Mouse (Mus musculus): ENCODE data around the gene Lonrf2. TPM values are rescaled to one million over a fixed set of nuclear protein-coding genes. Genes with fewer than 3 reads are reported as not detected.
A peak's percentile ranks its signal among the peaks of the same experiment; 100 is the strongest.

Lonrf2 gene
- polyA plus RNA-seq, 1 experiment, result 73.3 TPM

DNA sequence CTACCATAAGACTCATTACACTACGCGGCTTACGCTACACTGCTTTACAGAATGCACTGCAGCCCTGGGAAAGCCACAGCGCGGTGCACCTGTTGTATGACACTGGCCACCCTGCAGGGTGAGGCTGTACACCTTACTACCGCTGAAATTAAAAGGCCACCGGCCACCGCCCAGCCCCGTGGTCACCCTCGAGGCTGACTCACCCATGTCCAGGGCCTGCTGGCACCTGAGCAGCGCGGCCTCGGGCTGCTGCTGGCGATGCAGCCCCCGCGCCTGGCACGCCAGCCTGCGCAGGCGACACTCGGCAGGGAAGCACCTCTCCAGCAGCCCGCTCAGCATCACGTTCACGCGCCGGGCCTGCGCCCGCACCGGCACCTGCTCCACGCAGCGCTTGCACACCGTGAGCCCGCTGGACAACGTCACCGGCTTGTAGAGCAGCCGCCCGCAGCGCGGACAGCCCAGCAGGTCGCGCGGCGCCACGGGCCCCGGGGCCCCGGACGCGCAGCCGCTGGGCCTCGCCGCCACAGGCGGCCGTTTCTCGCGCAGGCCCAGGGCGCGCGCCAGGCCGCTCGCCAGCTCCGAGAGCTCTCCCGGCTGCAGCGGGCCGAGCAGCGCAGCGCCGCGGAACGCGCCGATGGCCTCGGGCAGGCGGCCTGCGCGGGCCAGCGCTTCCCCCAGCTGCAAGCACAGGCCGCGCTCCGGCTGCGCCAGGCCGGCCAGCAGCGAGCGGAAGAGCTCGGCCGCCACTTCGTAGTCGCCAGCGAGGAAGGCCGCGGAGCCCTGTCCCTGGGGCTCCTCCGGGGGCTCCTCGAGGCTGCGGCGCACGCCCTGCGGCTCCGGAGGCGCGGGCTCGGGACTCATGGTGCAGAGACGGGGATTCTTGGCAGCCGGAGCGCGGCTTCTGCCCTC is 689 bp downstream of the Lonrf2 start:
- TF ChIP-seq CTCF (IDR thresholded peaks at IDR 0.05; ENCODE audit: borderline replicate concordance, extremely low read depth, insufficient read depth, insufficient read length) (no peak), POLR2A (IDR thresholded peaks at IDR 0.05; ENCODE audit: borderline replicate concordance, extremely low read depth, insufficient read depth, insufficient read length, poor library complexity, severe bottlenecking) (no peak)
- peak; percentile 66 for DNase-seq (ENCODE audit: low read depth)

- TF ChIP-seq POLR2A (IDR thresholded peaks at IDR 0.05; ENCODE audit: borderline replicate concordance, extremely low read depth, insufficient read depth, insufficient read length, poor library complexity, severe bottlenecking) (no peak), CTCF (IDR thresholded peaks at IDR 0.05; ENCODE audit: borderline replicate concordance, extremely low read depth, insufficient read depth, insufficient read length) (peak; percentile 56; the same call in 1 of the 2 replicates)
- peak; percentile 74 for DNase-seq (ENCODE audit: low read depth)
Measured at GRCm38 (mm10) chr1:38834899-38835298, 1.6 kb downstream of the Lonrf2 start.

GRCm38 (mm10) chr1:38824926-38825325 is 11.6 kb downstream of the Lonrf2 start:
- TF ChIP-seq CTCF (IDR thresholded peaks at IDR 0.05; ENCODE audit: borderline replicate concordance, extremely low read depth, insufficient read depth, insufficient read length) (no peak), POLR2A (IDR thresholded peaks at IDR 0.05; ENCODE audit: borderline replicate concordance, extremely low read depth, insufficient read depth, insufficient read length, poor library complexity, severe bottlenecking) (no peak)
- DNase-seq (ENCODE audit: low read depth), result peak; percentile 31

DNA sequence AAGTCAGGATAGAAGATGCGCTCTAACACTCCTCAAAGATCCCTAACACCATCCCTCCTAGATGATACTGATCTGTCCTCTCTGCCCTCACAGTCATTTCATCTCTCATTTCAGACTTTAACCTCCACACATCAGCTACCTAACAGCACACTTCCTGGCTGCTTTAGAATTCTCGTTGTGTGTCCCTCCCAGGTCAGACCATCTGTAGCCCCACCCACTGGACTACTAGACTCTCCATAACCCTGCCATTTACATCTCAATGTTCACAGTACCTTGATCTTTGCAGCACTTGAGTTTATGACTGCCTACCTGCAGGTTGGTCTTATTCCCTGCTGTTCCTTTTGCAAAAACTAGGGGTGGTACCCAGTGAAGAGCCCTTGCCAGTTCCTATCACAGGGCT is 12.7 kb downstream of the Lonrf2 start:
- TF ChIP-seq POLR2A (IDR thresholded peaks at IDR 0.05; ENCODE audit: borderline replicate concordance, extremely low read depth, insufficient read depth, insufficient read length, poor library complexity, severe bottlenecking) (no peak), CTCF (IDR thresholded peaks at IDR 0.05; ENCODE audit: borderline replicate concordance, extremely low read depth, insufficient read depth, insufficient read length) (no peak)
- DNase-seq (ENCODE audit: low read depth), result no peak

DNA sequence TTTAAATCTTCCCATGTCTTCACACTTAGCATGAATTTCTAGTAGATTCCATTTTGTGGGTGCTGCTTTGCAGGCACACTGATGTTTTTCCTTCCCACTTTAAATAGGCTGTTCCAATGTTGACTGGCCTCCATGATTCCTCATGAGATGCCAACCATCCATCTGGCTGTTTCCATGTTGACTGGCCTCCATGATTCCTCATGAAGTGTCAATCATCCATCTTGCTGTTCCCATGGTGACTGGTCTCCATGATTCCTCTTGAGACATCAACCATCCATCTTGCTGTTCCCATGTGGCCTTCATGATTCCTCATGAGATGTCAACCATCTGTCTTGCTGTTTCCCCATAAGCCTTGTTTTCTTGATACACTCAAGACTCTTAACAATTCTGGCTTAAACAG is 16.8 kb downstream of the Lonrf2 start:
- DNase-seq (ENCODE audit: low read depth), result no peak
- TF ChIP-seq CTCF (IDR thresholded peaks at IDR 0.05; ENCODE audit: borderline replicate concordance, extremely low read depth, insufficient read depth, insufficient read length), result no peak
- no peak for TF ChIP-seq POLR2A (IDR thresholded peaks at IDR 0.05; ENCODE audit: borderline replicate concordance, extremely low read depth, insufficient read depth, insufficient read length, poor library complexity, severe bottlenecking)

GRCm38 (mm10) chr1:38817671-38818070 is 18.8 kb downstream of the Lonrf2 start:
- TF ChIP-seq CTCF (IDR thresholded peaks at IDR 0.05; ENCODE audit: borderline replicate concordance, extremely low read depth, insufficient read depth, insufficient read length) (no peak), POLR2A (IDR thresholded peaks at IDR 0.05; ENCODE audit: borderline replicate concordance, extremely low read depth, insufficient read depth, insufficient read length, poor library complexity, severe bottlenecking) (no peak)
- peak; percentile 12 for DNase-seq (ENCODE audit: low read depth)

- no peak for TF ChIP-seq POLR2A (IDR thresholded peaks at IDR 0.05; ENCODE audit: borderline replicate concordance, extremely low read depth, insufficient read depth, insufficient read length, poor library complexity, severe bottlenecking)
- DNase-seq (ENCODE audit: low read depth), result no peak
Measured at GRCm38 (mm10) chr1:38817268-38817667, 19.2 kb downstream of the Lonrf2 start.

GRCm38 (mm10) chr1:38816306-38816705 is 20.2 kb downstream of the Lonrf2 start:
- peak; percentile 58 for DNase-seq (ENCODE audit: low read depth)
- TF ChIP-seq CTCF (IDR thresholded peaks at IDR 0.05; ENCODE audit: borderline replicate concordance, extremely low read depth, insufficient read depth, insufficient read length) (no peak), POLR2A (IDR thresholded peaks at IDR 0.05; ENCODE audit: borderline replicate concordance, extremely low read depth, insufficient read depth, insufficient read length, poor library complexity, severe bottlenecking) (no peak)

GRCm38 (mm10) chr1:38807121-38807520 is 29.4 kb downstream of the Lonrf2 start:
- TF ChIP-seq POLR2A (IDR thresholded peaks at IDR 0.05; ENCODE audit: borderline replicate concordance, extremely low read depth, insufficient read depth, insufficient read length, poor library complexity, severe bottlenecking) (no peak), CTCF (IDR thresholded peaks at IDR 0.05; ENCODE audit: borderline replicate concordance, extremely low read depth, insufficient read depth, insufficient read length) (no peak)
- no peak for DNase-seq (ENCODE audit: low read depth)

DNA sequence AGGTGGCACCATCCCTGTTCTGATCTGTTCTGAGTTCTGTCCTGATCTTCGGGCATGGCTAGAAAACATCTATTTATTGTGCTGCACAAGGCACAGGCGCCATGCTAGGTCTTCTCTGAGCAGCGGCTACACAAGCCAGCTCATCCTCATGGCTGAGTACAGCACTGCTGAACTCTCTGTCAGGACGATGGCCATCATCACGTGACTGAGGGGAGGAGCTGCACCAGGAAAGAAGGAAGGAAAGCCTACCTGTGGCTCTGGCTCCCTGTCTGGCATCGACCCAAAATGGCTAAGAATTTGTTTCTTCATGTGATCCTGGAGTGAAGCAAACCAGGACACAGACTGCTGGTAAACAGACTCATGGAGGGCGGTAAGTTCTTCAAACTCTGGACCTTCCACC is 36.1 kb downstream of the Lonrf2 start:
- DNase-seq (ENCODE audit: low read depth), result no peak
- TF ChIP-seq POLR2A (IDR thresholded peaks at IDR 0.05; ENCODE audit: borderline replicate concordance, extremely low read depth, insufficient read depth, insufficient read length, poor library complexity, severe bottlenecking), result no peak
- no peak for TF ChIP-seq CTCF (IDR thresholded peaks at IDR 0.05; ENCODE audit: borderline replicate concordance, extremely low read depth, insufficient read depth, insufficient read length)

- TF ChIP-seq CTCF (IDR thresholded peaks at IDR 0.05; ENCODE audit: borderline replicate concordance, extremely low read depth, insufficient read depth, insufficient read length), result peak; percentile 79
- TF ChIP-seq POLR2A (IDR thresholded peaks at IDR 0.05; ENCODE audit: borderline replicate concordance, extremely low read depth, insufficient read depth, insufficient read length, poor library complexity, severe bottlenecking), result no peak
- peak; percentile 71 for DNase-seq (ENCODE audit: low read depth)
Measured at GRCm38 (mm10) chr1:38799304-38799703, 37.2 kb downstream of the Lonrf2 start.

DNA sequence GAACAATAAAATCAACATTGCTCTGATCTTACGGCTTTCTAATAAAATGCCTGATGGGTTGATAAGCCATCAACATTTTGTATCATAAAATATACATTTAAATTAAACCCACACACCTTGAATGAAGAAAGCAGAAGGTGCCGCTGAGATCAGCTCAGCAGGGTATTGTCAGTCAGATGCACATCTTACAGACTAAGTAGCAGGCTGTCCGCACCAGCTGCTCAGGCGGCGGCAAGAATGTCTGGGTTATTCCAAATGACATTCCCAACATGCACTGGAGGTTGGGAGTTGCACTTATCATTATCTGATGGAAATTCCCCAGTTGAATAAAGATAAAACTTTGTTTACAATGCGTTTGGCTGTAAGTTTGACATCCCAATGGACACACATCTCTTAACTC is 39.6 kb downstream of the Lonrf2 start:
- TF ChIP-seq POLR2A (IDR thresholded peaks at IDR 0.05; ENCODE audit: borderline replicate concordance, extremely low read depth, insufficient read depth, insufficient read length, poor library complexity, severe bottlenecking), result no peak
- no peak for TF ChIP-seq CTCF (IDR thresholded peaks at IDR 0.05; ENCODE audit: borderline replicate concordance, extremely low read depth, insufficient read depth, insufficient read length)
- peak; percentile 59 for DNase-seq (ENCODE audit: low read depth)

Data from brain, embryonic 14.5 days (tissue).